Mouse (Mus musculus) spleen, adult 2 months (tissue): ENCODE measurements at regions not wholly inside any gene's neighbourhood (a gene's known extent, or its start where the extent isn't known, plus 50 kb on each side); places are given as distances from the start of the nearest gene placed in this dataset.

Experiments
- CTCF ChIP-seq: fragments of 200-500 bp; IDR thresholded peaks from 2 replicates; pipeline ENCODE4 v1.5.1; 2011; ENCODE audit warnings: mild to moderate bottlenecking, inconsistent platforms; ENCODE audit not compliant: insufficient read depth, insufficient read length, insufficient replicate concordance; ENCODE audit errors: extremely low read depth
- POLR2A ChIP-seq: fragments of 200-500 bp; IDR thresholded peaks from 2 replicates; pipeline ENCODE4 v1.6.1; 2011; ENCODE audit warnings: low read depth, low read length, inconsistent platforms

DNA sequence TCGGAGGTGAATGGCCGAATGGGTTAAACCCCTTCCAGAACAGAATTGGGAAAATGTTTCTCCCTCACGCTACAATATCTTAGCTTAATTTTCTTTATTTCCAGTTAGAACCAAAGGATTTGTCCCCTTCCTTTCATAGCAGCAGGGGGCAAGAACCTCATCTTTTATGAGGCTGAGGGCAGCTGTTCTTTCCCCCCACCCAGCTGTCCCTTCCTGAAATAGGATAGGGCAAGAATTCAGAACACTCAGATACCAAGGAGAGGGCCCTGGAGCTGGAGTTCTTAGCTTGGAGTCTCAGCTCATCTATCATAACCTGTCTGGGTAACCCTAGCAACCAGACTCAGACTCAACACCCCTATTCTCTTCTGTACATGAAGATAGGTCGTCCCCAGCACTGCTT, 547.4 kb downstream of the Med13l start:
- TF ChIP-seq CTCF: no peak
- TF ChIP-seq POLR2A: no peak
